Mouse (Mus musculus): Measurements from ENCODE around the gene Gpr6. TPM values are rescaled to one million over a fixed set of nuclear protein-coding genes. Genes with fewer than 3 reads are reported as not detected.

Gene Gpr6
- polyA plus RNA-seq (2015; fragmentation: Nextera tagmentation; extraction: Ambion mirVana) = not detected in 2 replicates

- no peaks in the 10 kb centered on the region for H3K9me3 ChIP-seq (ENCODE audit: low read length)
- no peaks in the 10 kb centered on the region for H3K4me1 ChIP-seq (ENCODE audit: insufficient read depth, low read depth, low read length)
- DNase-seq (ENCODE audit: low spot score) (no peak), ATAC-seq (no peak)
- no peak within 1 kb of the TSS for H3K4me3 ChIP-seq (ENCODE audit: low read depth, low read length)
- H3K27me3 ChIP-seq (replicated peaks; ENCODE audit: insufficient read depth, low read length) = peaks cover 17% of the 10 kb centered on the region; the same call in 1 of the 2 replicates
- H3K4me2 ChIP-seq (replicated peaks; ENCODE audit: low read depth, low read length) = no peak within 1 kb of the TSS
- no peaks in the 10 kb centered on the region for H3K36me3 ChIP-seq (ENCODE audit: insufficient read depth, low read length)
- WGBS = 2% methylated on average over 23 of the region's 23 CpGs
- no peak within 1 kb of the TSS for H3K9ac ChIP-seq (replicated peaks; ENCODE audit: low read depth)
- no peak within 1 kb of the TSS for H3K27ac ChIP-seq (ENCODE audit: low read length)
- TF ChIP-seq CTCF (IDR thresholded peaks at IDR 0.05) (no peak), EP300 (IDR thresholded peaks at IDR 0.05) (no peak)
Measured at GRCm38 (mm10) chr10:41072116-41072515, at the start of gene Gpr6. Gpr6 (minus strand) TSS chr10:41072285.

- no peak overlapping the region for H3K9ac ChIP-seq (replicated peaks; ENCODE audit: low read depth)
- H3K4me3 ChIP-seq (ENCODE audit: low read depth, low read length) = no peak overlapping the region
- H3K36me3 ChIP-seq (ENCODE audit: insufficient read depth, low read length) = no peaks in the 10 kb centered on the region
- no peaks in the 10 kb centered on the region for H3K9me3 ChIP-seq (ENCODE audit: low read length)
- no peak for TF ChIP-seq EP300 (IDR thresholded peaks at IDR 0.05)
- no peak for TF ChIP-seq CTCF (IDR thresholded peaks at IDR 0.05)
- no peak for ATAC-seq
- DNase-seq (ENCODE audit: low spot score) = no peak
- no peaks in the 10 kb centered on the region for H3K27me3 ChIP-seq (replicated peaks; ENCODE audit: insufficient read depth, low read length)
- 62% methylated on average over 2 of the region's 2 CpGs for WGBS
- no peak overlapping the region for H3K4me2 ChIP-seq (replicated peaks; ENCODE audit: low read depth, low read length)
- no peak overlapping the region for H3K27ac ChIP-seq (ENCODE audit: low read length)
- no peaks in the 10 kb centered on the region for H3K4me1 ChIP-seq (ENCODE audit: insufficient read depth, low read depth, low read length)
Measured at GRCm38 (mm10) chr10:41100060-41100459, 28.0 kb upstream of the Gpr6 start.

- no peaks in the 10 kb centered on the region for H3K9me3 ChIP-seq (ENCODE audit: low read length)
- no peak overlapping the region for H3K4me2 ChIP-seq (replicated peaks; ENCODE audit: low read depth, low read length)
- no peaks in the 10 kb centered on the region for H3K4me1 ChIP-seq (ENCODE audit: insufficient read depth, low read depth, low read length)
- H3K27ac ChIP-seq (ENCODE audit: low read length) = no peak overlapping the region
- TF ChIP-seq EP300 (IDR thresholded peaks at IDR 0.05) (no peak), CTCF (IDR thresholded peaks at IDR 0.05) (no peak)
- no peaks in the 10 kb centered on the region for H3K36me3 ChIP-seq (ENCODE audit: insufficient read depth, low read length)
- WGBS = 73% methylated on average over 6 of the region's 6 CpGs
- no peak overlapping the region for H3K9ac ChIP-seq (replicated peaks; ENCODE audit: low read depth)
- H3K27me3 ChIP-seq (replicated peaks; ENCODE audit: insufficient read depth, low read length) = no peaks in the 10 kb centered on the region
- ATAC-seq = no peak
- no peak for DNase-seq (ENCODE audit: low spot score)
- no peak overlapping the region for H3K4me3 ChIP-seq (ENCODE audit: low read depth, low read length)
Measured at GRCm38 (mm10) chr10:41098137-41098536, 26.1 kb upstream of the Gpr6 start.

- no peak for DNase-seq (ENCODE audit: low spot score)
- H3K9me3 ChIP-seq (ENCODE audit: low read length) = no peaks in the 10 kb centered on the region
- no peak overlapping the region for H3K4me3 ChIP-seq (ENCODE audit: low read depth, low read length)
- no peak overlapping the region for H3K9ac ChIP-seq (replicated peaks; ENCODE audit: low read depth)
- H3K27me3 ChIP-seq (replicated peaks; ENCODE audit: insufficient read depth, low read length) = no peaks in the 10 kb centered on the region
- H3K27ac ChIP-seq (ENCODE audit: low read length) = no peak overlapping the region
- H3K4me1 ChIP-seq (ENCODE audit: insufficient read depth, low read depth, low read length) = no peaks in the 10 kb centered on the region
- no peaks in the 10 kb centered on the region for H3K36me3 ChIP-seq (ENCODE audit: insufficient read depth, low read length)
- no peak overlapping the region for H3K4me2 ChIP-seq (replicated peaks; ENCODE audit: low read depth, low read length)
- TF ChIP-seq EP300 (IDR thresholded peaks at IDR 0.05) = no peak
- TF ChIP-seq CTCF (IDR thresholded peaks at IDR 0.05) = no peak
- 56% methylated on average over 7 of the region's 7 CpGs for WGBS
- no peak for ATAC-seq
Measured at GRCm38 (mm10) chr10:41088852-41089251, 16.8 kb upstream of the Gpr6 start.

GRCm38 (mm10) chr10:41071696-41072095 lies 389 bp downstream of the Gpr6 start:
- Histone ChIP-seq H3K27ac (ENCODE audit: low read length) (no peak overlapping the region), H3K27me3 (replicated peaks; ENCODE audit: insufficient read depth, low read length) (peaks cover 17% of the 10 kb centered on the region; the same call in 1 of the 2 replicates), H3K36me3 (ENCODE audit: insufficient read depth, low read length) (no peaks in the 10 kb centered on the region), H3K4me3 (ENCODE audit: low read depth, low read length) (no peak overlapping the region), H3K9me3 (ENCODE audit: low read length) (no peaks in the 10 kb centered on the region), H3K4me2 (replicated peaks; ENCODE audit: low read depth, low read length) (no peak overlapping the region), H3K9ac (replicated peaks; ENCODE audit: low read depth) (no peak overlapping the region), H3K4me1 (ENCODE audit: insufficient read depth, low read depth, low read length) (no peaks in the 10 kb centered on the region)
- ATAC-seq = no peak
- TF ChIP-seq CTCF (IDR thresholded peaks at IDR 0.05) (no peak), EP300 (IDR thresholded peaks at IDR 0.05) (no peak)
- 5% methylated on average over 11 of the region's 11 CpGs for WGBS
- peak; percentile 49 for DNase-seq (ENCODE audit: low spot score)

GRCm38 (mm10) chr10:41070693-41071651 lies 1.1 kb downstream of the Gpr6 start:
- H3K4me2 ChIP-seq (replicated peaks; ENCODE audit: low read depth, low read length) = no peak overlapping the region
- H3K27ac ChIP-seq (ENCODE audit: low read length) = no peak overlapping the region
- ATAC-seq = no peak
- no peaks in the 10 kb centered on the region for H3K9me3 ChIP-seq (ENCODE audit: low read length)
- H3K9ac ChIP-seq (replicated peaks; ENCODE audit: low read depth) = no peak overlapping the region
- H3K36me3 ChIP-seq (ENCODE audit: insufficient read depth, low read length) = no peaks in the 10 kb centered on the region
- peaks cover 17% of the 10 kb centered on the region; the same call in 1 of the 2 replicates for H3K27me3 ChIP-seq (replicated peaks; ENCODE audit: insufficient read depth, low read length)
- DNase-seq (ENCODE audit: low spot score) = no peak
- no peaks in the 10 kb centered on the region for H3K4me1 ChIP-seq (ENCODE audit: insufficient read depth, low read depth, low read length)
- H3K4me3 ChIP-seq (ENCODE audit: low read depth, low read length) = no peak overlapping the region
- 4% methylated on average over 68 of the region's 68 CpGs for WGBS
- TF ChIP-seq EP300 (IDR thresholded peaks at IDR 0.05) (no peak), CTCF (IDR thresholded peaks at IDR 0.05) (no peak)
